22 mouse cellular contexts compared by ENCODE assay signal in the genomic region with DNA sequence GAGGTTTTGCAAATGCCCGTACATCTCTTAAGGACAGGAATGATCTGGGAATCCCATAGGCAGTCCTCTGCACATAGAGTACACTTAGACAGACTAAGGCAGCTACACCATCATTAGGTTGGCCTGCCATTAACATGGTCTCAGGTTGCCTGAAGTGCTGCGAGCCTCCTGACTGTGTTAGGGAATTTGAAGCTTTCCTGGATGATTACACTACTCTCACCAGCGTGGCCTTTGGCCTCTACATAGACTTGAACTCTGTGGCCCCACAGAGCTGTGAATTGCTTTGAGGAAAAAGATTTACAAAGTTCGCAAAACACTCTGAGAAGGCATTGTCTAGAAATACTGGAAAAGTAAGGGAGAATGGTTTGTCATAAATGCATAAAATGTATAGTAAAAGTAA. TPM values are rescaled to one million over a fixed set of nuclear protein-coding genes. Genes with fewer than 3 reads are reported as not detected.
DNase-seq lines count a peak whose midpoint lies in the region; ATAC-seq and TF ChIP-seq lines count a peak whose summit lies in the region.
"Had no signal": no experiment of that assay in that cellular context is flagged by ENCODE, and none has a peak within 500 bp of the region (broad histone marks: within the 10 kb centered on the region; RNA-seq: fewer than 3 reads in every experiment).

No protein-coding gene starts in this region.

- no peak for TF ChIP-seq POLR2A in kidney, adult 2 months (IDR thresholded peaks at IDR 0.05; ENCODE audit: low read depth, low read length)

- no peak overlapping the region for H3K4me2 ChIP-seq in intestine, embryonic 15.5 days (replicated peaks)
- H3K4me2 ChIP-seq in intestine, embryonic 16.5 days (ENCODE audit: low read depth, low read length), result no peak overlapping the region
- H3K4me2 ChIP-seq in intestine, postnatal 0 days (replicated peaks; ENCODE audit: low read depth), result no peak overlapping the region

- H3K9me3 ChIP-seq in intestine, embryonic 15.5 days, result no peaks in the 10 kb centered on the region
- no peaks in the 10 kb centered on the region for H3K9me3 ChIP-seq in intestine, embryonic 16.5 days (ENCODE audit: control insufficient read depth, low read length)
- no peaks in the 10 kb centered on the region for H3K9me3 ChIP-seq in intestine, postnatal 0 days (ENCODE audit: control insufficient read depth)
- no peaks in the 10 kb centered on the region for H3K9me3 ChIP-seq in heart, embryonic 10.5 days
- H3K9me3 ChIP-seq in embryonic facial prominence, embryonic 10.5 days, result no peaks in the 10 kb centered on the region
- H3K9me3 ChIP-seq: G1E had no signal

- H3K27ac ChIP-seq in kidney, adult 2 months (ENCODE audit: insufficient read depth, low read depth, low read length), result no peak overlapping the region
- H3K27ac ChIP-seq in intestine, embryonic 15.5 days, result no peak overlapping the region
- H3K27ac ChIP-seq in intestine, embryonic 16.5 days (ENCODE audit: low read length), result no peak overlapping the region
- no peak overlapping the region for H3K27ac ChIP-seq in intestine, postnatal 0 days (ENCODE audit: low read depth, low read length)
- no peak overlapping the region for H3K27ac ChIP-seq in heart, embryonic 10.5 days
- H3K27ac ChIP-seq in embryonic facial prominence, embryonic 10.5 days (replicated peaks), result no peak overlapping the region

- ATAC-seq in intestine, embryonic 15.5 days, result peak; percentile 68; the same call in 1 of the 2 replicates
- ATAC-seq in intestine, embryonic 16.5 days, result peak; percentile 77
- ATAC-seq in intestine, postnatal 0 days, result peak; percentile 77
- no peak for ATAC-seq in frontal cortex, adult (ENCODE audit: low TSS enrichment)
- ATAC-seq: activated CD4-positive, CD25-positive, alpha-beta regulatory T cell, adult 4 months; CD4-positive, CD25-positive, alpha-beta regulatory T cell, adult 4 months; Patski had no signal

- H3K36me3 ChIP-seq in kidney, adult 2 months (ENCODE audit: control insufficient read depth, insufficient read depth, low read length), result peaks cover 4% of the 10 kb centered on the region
- H3K36me3 ChIP-seq in intestine, embryonic 15.5 days, result no peaks in the 10 kb centered on the region
- no peaks in the 10 kb centered on the region for H3K36me3 ChIP-seq in intestine, embryonic 16.5 days (ENCODE audit: control insufficient read depth, insufficient read depth, low read length)
- peaks cover 30% of the 10 kb centered on the region for H3K36me3 ChIP-seq in intestine, postnatal 0 days (ENCODE audit: control insufficient read depth, insufficient read depth)
- peaks cover 36% of the 10 kb centered on the region; the same call in 1 of the 2 replicates for H3K36me3 ChIP-seq in heart, embryonic 10.5 days
- H3K36me3 ChIP-seq in embryonic facial prominence, embryonic 10.5 days (replicated peaks), result peaks cover 11% of the 10 kb centered on the region; the same call in 1 of the 2 replicates

- WGBS in kidney, adult 2 months, result 55% methylated on average over 4 of the region's 4 CpGs
- WGBS in intestine, embryonic 15.5 days, result 76% methylated on average over 4 of the region's 4 CpGs
- 71% methylated on average over 4 of the region's 4 CpGs for WGBS in intestine, embryonic 16.5 days
- 47% methylated on average over 4 of the region's 4 CpGs for whole genome bisulfite sequencing in intestine, postnatal 0 days
- WGBS in heart, embryonic 10.5 days, result 92% methylated on average over 4 of the region's 4 CpGs
- 77% methylated on average over 4 of the region's 4 CpGs for WGBS in embryonic facial prominence, embryonic 10.5 days

- H3K4me3 ChIP-seq in kidney, adult 2 months (ENCODE audit: insufficient read depth, low read depth, low read length), result no peak overlapping the region
- no peak overlapping the region for H3K4me3 ChIP-seq in intestine, embryonic 15.5 days (replicated peaks)
- no peak overlapping the region for H3K4me3 ChIP-seq in intestine, embryonic 16.5 days (ENCODE audit: low read length)
- no peak overlapping the region for H3K4me3 ChIP-seq in intestine, postnatal 0 days (ENCODE audit: low read depth, low read length)
- no peak overlapping the region for H3K4me3 ChIP-seq in heart, embryonic 10.5 days
- no peak overlapping the region for H3K4me3 ChIP-seq in embryonic facial prominence, embryonic 10.5 days

- no peak for TF ChIP-seq CTCF in kidney, adult 2 months (conservative IDR thresholded peaks at IDR 0.05; ENCODE audit: insufficient read depth, insufficient read length, low read depth, low read length)
- TF ChIP-seq CTCF in intestine, postnatal 0 days (IDR thresholded peaks at IDR 0.05; ENCODE audit: low read depth), result no peak

- H3K4me1 ChIP-seq in kidney, adult 2 months (ENCODE audit: control insufficient read depth, insufficient read depth, low read length), result no peaks in the 10 kb centered on the region
- H3K4me1 ChIP-seq in intestine, embryonic 15.5 days (replicated peaks), result no peaks in the 10 kb centered on the region
- H3K4me1 ChIP-seq in intestine, embryonic 16.5 days (ENCODE audit: control insufficient read depth, insufficient read depth, low read length), result 0 out of 2 replicates have a peak, but pooled peaks cover 2% of the 10 kb centered on the region
- no peaks in the 10 kb centered on the region for H3K4me1 ChIP-seq in intestine, postnatal 0 days (replicated peaks; ENCODE audit: control insufficient read depth, insufficient read depth, low read length)
- no peaks in the 10 kb centered on the region for H3K4me1 ChIP-seq in heart, embryonic 10.5 days
- H3K4me1 ChIP-seq in embryonic facial prominence, embryonic 10.5 days, result peaks cover 4% of the 10 kb centered on the region; the same call in 1 of the 2 replicates

- peak; percentile 14 for DNase-seq in kidney, adult 2 months
- DNase-seq in kidney, postnatal 36 days, result no peak
- no peak for DNase-seq in heart, embryonic 10.5 days (ENCODE audit: low spot score)
- no peak for DNase-seq in embryonic facial prominence, embryonic 10.5 days (ENCODE audit: low spot score)
- DNase-seq: adrenal gland, adult 2 months; adrenal gland, adult 8-10 months; adrenal gland, postnatal 10 days; adrenal gland, postnatal 14 days; adrenal gland, postnatal 25 days; adrenal gland, postnatal 36 days; B cell, adult 2 months; cerebellum, adult 11 months; cerebellum, adult 11-12 months had no signal

- H3K27me3 ChIP-seq in kidney, adult 2 months (replicated peaks; ENCODE audit: control insufficient read depth, insufficient read depth, low read length), result no peaks in the 10 kb centered on the region
- no peaks in the 10 kb centered on the region for H3K27me3 ChIP-seq in intestine, embryonic 15.5 days (replicated peaks)
- no peaks in the 10 kb centered on the region for H3K27me3 ChIP-seq in intestine, embryonic 16.5 days (replicated peaks; ENCODE audit: control insufficient read depth, insufficient read depth, low read length)
- H3K27me3 ChIP-seq in intestine, postnatal 0 days (replicated peaks; ENCODE audit: control insufficient read depth, insufficient read depth, low read length), result no peaks in the 10 kb centered on the region
- H3K27me3 ChIP-seq in heart, embryonic 10.5 days (ENCODE audit: insufficient read depth, poor library complexity, severe bottlenecking), result no peaks in the 10 kb centered on the region
- H3K27me3 ChIP-seq in embryonic facial prominence, embryonic 10.5 days (replicated peaks; ENCODE audit: low read depth, poor library complexity, severe bottlenecking), result no peaks in the 10 kb centered on the region
- H3K27me3 ChIP-seq: CH12.LX, Patski had no signal

- H3K9ac ChIP-seq in intestine, embryonic 15.5 days, result no peak overlapping the region
- H3K9ac ChIP-seq in intestine, embryonic 16.5 days (ENCODE audit: low read depth, low read length), result no peak overlapping the region
- H3K9ac ChIP-seq in intestine, postnatal 0 days (ENCODE audit: low read depth, low read length), result no peak overlapping the region

RNA-seq across cellular contexts. Expression of a gene that starts 52.4 kb away (rescaled TPM):
- 476 and 599 TPM in 2 replicates for polyA plus RNA-seq in kidney, adult 2 months (2012; rRNA removed)
- 360 and 449 TPM in 2 replicates for polyA plus RNA-seq in intestine, embryonic 15.5 days (2015; fragmentation: Nextera tagmentation; extraction: Ambion mirVana)
- polyA plus RNA-seq in intestine, embryonic 16.5 days (2015; fragmentation: Nextera tagmentation; extraction: Ambion mirVana), result 333 and 353 TPM in 2 replicates
- polyA plus RNA-seq in intestine, postnatal 0 days (2015; fragmentation: Nextera tagmentation; extraction: Ambion mirVana), result 313 and 344 TPM in 2 replicates
- 390 and 444 TPM in 2 replicates for polyA plus RNA-seq in heart, embryonic 10.5 days (2016; fragmentation: Nextera tagmentation; extraction: Ambion mirVana)
- 400 and 403 TPM in 2 replicates for polyA plus RNA-seq in embryonic facial prominence, embryonic 10.5 days (2016; fragmentation: Nextera tagmentation; extraction: Ambion mirVana)
- polyA plus RNA-seq: G1E had no signal
